Mouse (Mus musculus) kidney, adult 10 weeks (tissue): ENCODE measurements around the gene Tgif2. TPM values are rescaled to one million over a fixed set of nuclear protein-coding genes. Genes with fewer than 3 reads are reported as not detected.

Experiments used
- polyA plus RNA-seq: library from polyadenylated mRNA; stranded (reverse); fragments of 350-450 nt; fragmentation: Illumina TruSeq; extraction: RNeasy Lipid Tissue Mini Kit (QIAGEN cat#74804); gene quantifications from one replicate; pipeline ENCODE4 v1.2.3, GENCODE M21; 2014; ENCODE audit warnings: low read depth, low replicate concordance

The Tgif2 gene
- 0.77 TPM for polyA plus RNA-seq

DNA sequence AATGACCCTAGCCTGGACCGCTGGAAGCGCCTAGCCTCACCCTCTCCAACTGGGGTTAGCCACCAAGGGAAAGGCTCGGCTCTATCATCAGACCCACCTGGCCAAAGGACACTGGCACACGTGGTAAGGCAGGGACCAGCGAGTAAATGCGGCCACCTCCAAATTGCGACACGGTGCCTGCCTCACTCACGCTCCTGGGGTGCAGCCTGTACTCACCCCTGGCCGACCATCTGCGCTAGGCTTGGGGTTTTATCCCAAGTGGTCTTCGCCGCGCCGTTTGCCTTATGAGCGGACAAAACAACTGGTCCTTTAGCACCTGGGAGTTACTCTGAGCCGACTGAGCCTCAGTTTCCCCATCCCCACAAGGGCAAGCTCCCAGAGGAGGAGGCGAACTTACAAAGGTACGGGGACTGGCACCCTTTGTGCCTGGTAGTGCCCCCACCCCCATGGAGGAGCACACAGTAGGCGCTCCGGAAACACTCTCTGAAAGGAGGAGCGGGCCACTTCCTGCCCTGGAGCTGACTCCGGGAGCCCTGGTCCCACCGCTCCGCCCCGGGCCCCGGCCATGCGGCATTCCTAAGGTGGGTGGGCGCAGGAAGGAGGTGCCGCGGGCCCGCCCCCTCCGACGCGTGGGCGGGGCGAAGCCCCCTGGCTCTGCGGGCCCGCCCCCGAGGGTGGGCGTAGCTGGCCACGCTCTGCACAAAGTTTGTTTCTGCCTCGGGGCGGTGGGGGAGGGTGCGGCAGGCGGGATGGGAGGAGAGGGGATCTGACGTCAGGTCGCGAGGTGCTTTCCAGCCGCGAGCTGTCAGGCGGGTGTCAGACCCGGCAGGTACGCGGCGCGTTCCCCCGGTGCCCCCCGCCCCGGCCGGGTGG lies at the start of gene Tgif2:
Tgif2 (plus strand) TSS at position 689 of the 873 bp plus-strand sequence.

DNA sequence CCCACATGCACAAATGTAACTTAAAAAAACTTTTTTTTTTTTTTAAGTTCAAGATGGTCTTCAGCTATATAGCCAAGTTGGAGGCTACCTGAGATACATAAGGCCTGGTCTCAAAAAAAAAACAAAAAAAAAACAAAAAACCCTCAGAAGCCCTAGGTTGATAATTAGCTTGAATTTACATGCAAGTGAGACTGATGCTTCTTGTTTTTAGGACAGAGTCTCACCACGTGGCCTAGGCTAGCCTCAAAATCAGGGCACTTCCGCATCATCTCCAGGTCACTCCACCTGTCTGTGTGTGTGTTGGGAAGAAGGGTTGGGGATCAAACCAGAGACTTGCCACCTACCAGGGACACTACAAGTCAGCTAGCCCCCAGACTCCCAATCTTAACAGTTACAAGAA lies 18.0 kb downstream of the Tgif2 start, which contains the start of gene 4930518I15Rik:
4930518I15Rik (minus strand) TSS at position 112 of the 400 bp plus-strand sequence.

DNA sequence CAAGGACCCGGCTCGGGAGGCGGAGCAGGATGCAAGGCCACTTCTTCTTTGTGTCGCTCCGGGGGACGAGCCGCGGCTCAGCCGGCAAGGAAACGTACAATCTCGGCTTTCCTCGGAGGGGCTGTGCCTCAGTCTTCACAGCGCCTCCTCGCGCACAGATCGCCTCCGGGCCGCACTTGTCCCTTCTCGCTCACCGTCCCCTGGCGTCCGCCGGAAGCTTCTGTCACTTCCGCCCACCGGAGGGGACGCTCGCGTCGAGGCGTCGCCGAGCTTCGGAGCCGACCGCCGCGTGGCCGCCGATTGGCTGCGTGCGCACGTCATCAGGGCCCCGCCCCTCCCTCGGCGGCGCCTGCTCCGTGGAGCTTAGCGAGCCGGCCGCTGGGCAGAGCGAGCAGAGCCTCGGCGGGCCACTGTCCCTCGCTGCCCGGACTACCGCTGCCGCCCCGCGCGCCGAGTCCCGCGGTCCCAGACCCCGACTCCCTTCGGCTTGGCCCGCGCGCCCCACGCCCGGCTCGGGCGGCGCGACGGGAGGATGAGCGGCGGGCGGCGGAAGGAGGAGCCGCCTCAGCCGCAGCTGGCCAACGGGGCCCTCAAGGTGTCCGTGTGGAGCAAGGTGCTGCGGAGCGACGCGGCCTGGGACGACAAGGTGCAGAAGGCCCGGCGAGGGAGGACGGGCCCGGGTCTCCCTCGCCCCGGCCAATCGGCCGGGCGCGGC lies 23.1 kb downstream of the Tgif2 start, which contains the start of gene Rab5if:
Rab5if (plus strand) TSS at position 357 of the 715 bp plus-strand sequence.

DNA sequence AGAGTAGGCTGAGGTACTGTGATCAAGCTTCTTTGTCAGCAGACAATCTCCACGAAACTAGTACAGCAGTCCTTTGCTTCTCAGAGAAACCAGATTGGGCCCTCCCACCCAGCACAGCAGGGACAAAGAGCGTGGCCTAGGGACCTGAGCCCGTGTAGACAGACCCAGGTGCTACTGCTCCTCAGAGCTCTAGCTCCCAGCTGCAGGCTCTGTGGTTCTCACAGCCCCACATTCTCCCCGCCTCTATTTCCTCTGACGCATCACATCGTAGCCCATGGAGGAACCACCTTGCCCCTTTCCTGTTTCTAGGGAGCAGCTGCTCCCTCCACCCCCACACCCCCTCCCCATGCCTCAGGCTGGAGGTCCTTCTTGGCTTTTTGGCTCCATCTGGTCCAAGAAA lies 47.2 kb downstream of the Tgif2 start, which contains the start of gene Sla2:
Sla2 (minus strand) TSS at position 176 of the 400 bp plus-strand sequence.

Other genes with a start within 250 kb of the Tgif2 start
- 2.3 TPM for gene Dlgap4, start 226.3 kb upstream of the Tgif2 start, polyA plus RNA-seq
- 7.4 TPM for gene Myl9, start 64.6 kb upstream of the Tgif2 start, polyA plus RNA-seq
- 0.81 TPM for gene 4930518I15Rik, start 17.9 kb downstream of the Tgif2 start, polyA plus RNA-seq
- 150 TPM for gene Rab5if, start 23.1 kb downstream of the Tgif2 start, polyA plus RNA-seq
- gene Sla2, start 47.2 kb downstream of the Tgif2 start, polyA plus RNA-seq: not detected
- 77.1 TPM for gene Ndrg3, start 152.0 kb downstream of the Tgif2 start, polyA plus RNA-seq
- 7.1 TPM for gene Dsn1, start 167.1 kb downstream of the Tgif2 start, polyA plus RNA-seq
- 0.32 TPM for gene Soga1, start 239.2 kb downstream of the Tgif2 start, polyA plus RNA-seq
- 0.93 TPM for gene Tldc2, start 247.0 kb downstream of the Tgif2 start, polyA plus RNA-seq